Mouse (Mus musculus) limb, embryonic 12.5 days (tissue): ENCODE data around the gene Pgpep1. TPM values are rescaled to one million over a fixed set of nuclear protein-coding genes. Genes with fewer than 3 reads are reported as not detected.

ENCODE experiments used
- ATAC-seq: fragments of 200-750 bp; cut with Nextera tagmentation; 2 replicates; pipeline ENCODE4 v1.8.0; 2017; ENCODE audit warnings: low read depth, moderate TSS enrichment; ENCODE audit not compliant: insufficient number of reproducible peaks, insufficient read depth, low FRiP score, low TSS enrichment
- H3K27ac ChIP-seq: fragments of 300-500 bp; sonication (generic); 2 replicates; pipeline ENCODE4 v1.5.1; 2016; ENCODE audit warnings: mild to moderate bottlenecking, moderate library complexity
- H3K27me3 ChIP-seq: fragments of 300-500 bp; sonication (generic); 2 replicates; pipeline ENCODE4 v1.6.1; 2016; ENCODE audit warnings: mild to moderate bottlenecking, moderate library complexity
- H3K36me3 ChIP-seq: fragments of 300-500 bp; sonication (generic); 2 replicates; pipeline ENCODE4 v1.6.1; 2016; ENCODE audit warnings: mild to moderate bottlenecking, moderate library complexity
- H3K4me1 ChIP-seq: fragments of 300-500 bp; sonication (generic); replicated peaks from 2 replicates; pipeline ENCODE4 v1.6.1; 2016
- H3K4me2 ChIP-seq: fragments of 300-500 bp; sonication (generic); 2 replicates; pipeline ENCODE4 v1.6.1; 2016; ENCODE audit warnings: mild to moderate bottlenecking, moderate library complexity
- H3K4me3 ChIP-seq: fragments of 300-500 bp; sonication (generic); replicated peaks from 2 replicates; pipeline ENCODE4 v1.5.1; 2016; ENCODE audit warnings: mild to moderate bottlenecking
- H3K9ac ChIP-seq: fragments of 300-500 bp; sonication (generic); replicated peaks from 2 replicates; pipeline ENCODE4 v1.6.1; 2016; ENCODE audit warnings: mild to moderate bottlenecking, moderate library complexity
- H3K9me3 ChIP-seq: fragments of 300-500 bp; sonication (generic); 2 replicates; pipeline ENCODE4 v1.6.1; 2016; ENCODE audit warnings: mild to moderate bottlenecking, moderate library complexity
- WGBS: fragments of 180-500 bp; shearing (Covaris S2); methylation state at CpG from one replicate; pipeline ENCODE4 v1.1.7; 2016; 5-methylcytosine and 5-hydroxymethylcytosine counted together
- polyA plus RNA-seq: library from polyadenylated mRNA; unstranded; fragments of >200 nt; fragmentation: Nextera tagmentation; extraction: Ambion mirVana; gene quantifications from 2 replicates; pipeline ENCODE4 v1.2.1, GENCODE M21; 2016

Gene Pgpep1
- polyA plus RNA-seq, 1 experiment from 2014 or later: 53.9 TPM

GRCm38 (mm10) chr8:70673079-70673856 is 13.1 kb upstream of the Pgpep1 start, which contains the start of gene Lsm4:
Gene Lsm4 (plus strand): TSS chr8:70673248.
- peak; percentile 96 for ATAC-seq
- H3K27me3 ChIP-seq: no peaks in the 10 kb centered on the region

GRCm38 (mm10) chr8:70672325-70673078 is 12.3 kb upstream of the Pgpep1 start:
- H3K27ac ChIP-seq: peak overlapping the region; percentile 85
- WGBS: 40% methylated on average over 19 of the region's 19 CpGs
- H3K9me3 ChIP-seq: 0 out of 2 replicates have a peak, but pooled peaks cover 3% of the 10 kb centered on the region
- H3K36me3 ChIP-seq: peaks cover 8% of the 10 kb centered on the region; the same call in 1 of the 2 replicates
- peak overlapping the region; percentile 77 for H3K4me2 ChIP-seq
- H3K9ac ChIP-seq: peak overlapping the region; percentile 48
- H3K4me1 ChIP-seq: peaks cover 14% of the 10 kb centered on the region
- no peaks in the 10 kb centered on the region for H3K27me3 ChIP-seq
- H3K4me3 ChIP-seq: peak overlapping the region; percentile 64
- ATAC-seq: peak; percentile 23; the same call in 1 of the 2 replicates

More at GRCm38 (mm10) chr8:70673079-70673856, 13.1 kb upstream of the Pgpep1 start, which contains the start of gene Lsm4:
- peak within 1 kb of the TSS; percentile 65 for H3K9ac ChIP-seq
- peak within 1 kb of the TSS; percentile 77 for H3K4me2 ChIP-seq
- H3K27ac ChIP-seq: peak within 1 kb of the TSS; percentile 90
- peaks cover 14% of the 10 kb centered on the region for H3K4me1 ChIP-seq
- H3K36me3 ChIP-seq: peaks cover 16% of the 10 kb centered on the region
- H3K9me3 ChIP-seq: no peaks in the 10 kb centered on the region
- peak within 1 kb of the TSS; percentile 64 for H3K4me3 ChIP-seq
- WGBS: under 1% methylated on average over 60 of the region's 60 CpGs

GRCm38 (mm10) chr8:70671615-70672324 is 11.6 kb upstream of the Pgpep1 start:
- Histone ChIP-seq H3K4me2 (no peak overlapping the region), H3K27me3 (no peaks in the 10 kb centered on the region), H3K4me3 (no peak overlapping the region), H3K27ac (0 out of 2 replicates have a peak overlapping the region, but pooled peaks have one; percentile 85), H3K36me3 (peaks cover 4% of the 10 kb centered on the region; the same call in 1 of the 2 replicates), H3K9me3 (0 out of 2 replicates have a peak, but pooled peaks cover 3% of the 10 kb centered on the region), H3K9ac (no peak overlapping the region), H3K4me1 (peaks cover 17% of the 10 kb centered on the region)
- 75% methylated on average over 10 of the region's 10 CpGs for WGBS
- ATAC-seq: no peak

GRCm38 (mm10) chr8:70667071-70667470 is 6.9 kb upstream of the Pgpep1 start:
- Histone ChIP-seq H3K4me3 (no peak overlapping the region), H3K36me3 (no peaks in the 10 kb centered on the region), H3K4me1 (peaks cover 3% of the 10 kb centered on the region; the same call in 1 of the 2 replicates), H3K27ac (no peak overlapping the region), H3K27me3 (no peaks in the 10 kb centered on the region), H3K4me2 (no peak overlapping the region), H3K9ac (no peak overlapping the region), H3K9me3 (0 out of 2 replicates have a peak, but pooled peaks cover 3% of the 10 kb centered on the region)
- 73% methylated on average over 5 of the region's 5 CpGs for WGBS
- no peak for ATAC-seq

GRCm38 (mm10) chr8:70665599-70665998 is 5.4 kb upstream of the Pgpep1 start:
- H3K9me3 ChIP-seq: 0 out of 2 replicates have a peak, but pooled peaks cover 3% of the 10 kb centered on the region
- no peaks in the 10 kb centered on the region for H3K27me3 ChIP-seq
- ATAC-seq: no peak
- H3K27ac ChIP-seq: no peak overlapping the region
- WGBS: 61% methylated on average over 2 of the region's 2 CpGs
- H3K9ac ChIP-seq: no peak overlapping the region
- H3K4me2 ChIP-seq: no peak overlapping the region
- H3K36me3 ChIP-seq: no peaks in the 10 kb centered on the region
- H3K4me3 ChIP-seq: no peak overlapping the region
- peaks cover 3% of the 10 kb centered on the region for H3K4me1 ChIP-seq

- H3K4me1 ChIP-seq: peaks cover 11% of the 10 kb centered on the region
- H3K9ac ChIP-seq: no peak overlapping the region
- no peaks in the 10 kb centered on the region for H3K27me3 ChIP-seq
- no peak overlapping the region for H3K4me2 ChIP-seq
- no peak for ATAC-seq
- H3K9me3 ChIP-seq: 0 out of 2 replicates have a peak, but pooled peaks cover 3% of the 10 kb centered on the region
- H3K4me3 ChIP-seq: no peak overlapping the region
- WGBS: 71% methylated on average over 3 of the region's 3 CpGs
- no peak overlapping the region for H3K27ac ChIP-seq
- no peaks in the 10 kb centered on the region for H3K36me3 ChIP-seq
These were observed 4.4 kb upstream of the Pgpep1 start for GRCm38 (mm10) chr8:70664631-70665030.

- no peak for ATAC-seq
- H3K9ac ChIP-seq: no peak overlapping the region
- no peaks in the 10 kb centered on the region for H3K27me3 ChIP-seq
- H3K9me3 ChIP-seq: 0 out of 2 replicates have a peak, but pooled peaks cover 3% of the 10 kb centered on the region
- WGBS: 71% methylated on average over 4 of the region's 4 CpGs
- peaks cover 16% of the 10 kb centered on the region for H3K4me1 ChIP-seq
- no peak overlapping the region for H3K27ac ChIP-seq
- H3K4me2 ChIP-seq: no peak overlapping the region
- no peak overlapping the region for H3K4me3 ChIP-seq
- no peaks in the 10 kb centered on the region for H3K36me3 ChIP-seq
These were observed 3.5 kb upstream of the Pgpep1 start for GRCm38 (mm10) chr8:70663691-70664090.

- H3K4me1 ChIP-seq: peaks cover 29% of the 10 kb centered on the region
- no peaks in the 10 kb centered on the region for H3K27me3 ChIP-seq
- peak overlapping the region; percentile 86 for H3K27ac ChIP-seq
- peak overlapping the region; percentile 76 for H3K4me3 ChIP-seq
- H3K9me3 ChIP-seq: no peaks in the 10 kb centered on the region
- H3K36me3 ChIP-seq: peaks cover 27% of the 10 kb centered on the region
- H3K9ac ChIP-seq: peak overlapping the region; percentile 76
- peak; percentile 96 for ATAC-seq
- 1% methylated on average over 44 of the region's 44 CpGs for WGBS
- H3K4me2 ChIP-seq: peak overlapping the region; percentile 84
These were observed 450 bp downstream of the Pgpep1 start for GRCm38 (mm10) chr8:70659604-70660272.

GRCm38 (mm10) chr8:70658897-70659603 is 1.1 kb downstream of the Pgpep1 start:
- Histone ChIP-seq H3K4me3 (peak overlapping the region; percentile 76), H3K27me3 (no peaks in the 10 kb centered on the region), H3K27ac (peak overlapping the region; percentile 86), H3K9ac (peak overlapping the region; percentile 76), H3K4me2 (peak overlapping the region; percentile 84), H3K4me1 (peaks cover 29% of the 10 kb centered on the region), H3K9me3 (no peaks in the 10 kb centered on the region), H3K36me3 (peaks cover 30% of the 10 kb centered on the region)
- peak; percentile 2; the same call in 1 of the 2 replicates for ATAC-seq
- WGBS: under 1% methylated on average over 31 of the region's 31 CpGs

- no peak for ATAC-seq
- Histone ChIP-seq H3K4me3 (no peak overlapping the region), H3K4me1 (peaks cover 29% of the 10 kb centered on the region), H3K27me3 (no peaks in the 10 kb centered on the region), H3K9ac (no peak overlapping the region), H3K27ac (no peak overlapping the region), H3K36me3 (peaks cover 36% of the 10 kb centered on the region), H3K9me3 (no peaks in the 10 kb centered on the region), H3K4me2 (peak overlapping the region; percentile 84; the same call in 1 of the 2 replicates)
- 81% methylated on average over 2 of the region's 2 CpGs for WGBS
These were observed 2.4 kb downstream of the Pgpep1 start for GRCm38 (mm10) chr8:70657739-70658138.
